Mouse (Mus musculus) CD8-positive naive resting alpha-beta T cell, adult 2 months (primary cell): ENCODE data around the gene Lama5.

Source experiments
- DNase-seq, 2 experiments: peaks; one replicate each; pipeline ENCODE4 v3.0.0; 2022; ENCODE audit warnings: low read depth in 2 of 2, low spot score in 2 of 2

The Lama5 gene

DNA sequence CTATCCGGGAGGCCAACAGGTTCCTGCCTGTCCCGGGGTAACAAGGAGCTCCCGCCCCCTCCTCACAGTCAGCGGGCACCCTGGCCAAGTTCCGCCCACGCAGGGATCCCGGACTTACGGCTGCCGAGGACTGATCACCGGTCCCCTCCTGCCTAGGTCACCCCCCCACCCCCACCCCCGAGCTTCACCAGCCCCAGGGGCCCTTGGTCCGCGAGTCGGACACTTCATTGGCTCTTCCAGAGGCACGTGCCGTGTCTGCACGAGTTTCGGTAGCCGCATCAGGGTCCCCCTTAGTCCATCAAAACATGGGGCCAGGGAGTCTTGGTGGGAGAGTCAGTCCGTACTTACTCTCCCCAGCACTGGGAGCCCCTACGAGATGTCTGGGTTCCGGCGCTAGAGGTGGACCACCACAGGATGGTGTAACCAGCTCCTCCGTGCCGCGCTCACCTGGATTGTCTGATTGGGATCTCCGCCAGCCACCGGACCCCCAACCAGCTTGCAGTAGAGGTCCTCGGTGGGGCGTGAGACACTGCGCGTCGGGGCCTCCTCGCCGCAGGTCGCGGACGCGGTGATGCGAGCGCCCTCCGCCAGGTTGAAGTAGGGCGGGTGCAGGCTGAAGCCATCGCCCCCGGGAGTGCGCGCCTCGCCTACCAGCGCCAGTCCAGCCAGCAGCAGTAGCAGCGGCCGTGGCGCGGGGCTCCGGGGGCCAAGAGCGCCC, 456 bp downstream of the Lama5 start:
- no peak for DNase-seq

DNA sequence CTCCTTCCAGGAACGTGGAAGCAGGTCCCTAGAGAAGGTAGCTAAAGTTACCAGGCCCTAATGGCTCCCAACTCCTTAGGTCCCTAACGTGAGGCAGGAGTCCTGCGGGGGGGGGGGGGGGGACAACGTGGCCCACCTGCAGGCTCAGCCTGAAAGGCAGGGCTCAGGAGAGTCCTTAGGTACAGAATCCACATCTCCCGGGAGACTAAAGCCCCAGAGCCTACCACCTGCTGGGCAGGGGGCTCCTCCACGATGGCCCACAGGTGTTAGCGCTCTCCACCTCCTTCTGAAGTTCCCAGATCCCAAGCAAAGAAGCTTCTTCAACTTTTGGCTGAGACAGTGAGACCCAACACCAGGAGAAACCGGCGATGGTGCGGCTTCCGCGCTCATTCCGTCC, 1.0 kb downstream of the Lama5 start:
- DNase-seq = no peak

DNA sequence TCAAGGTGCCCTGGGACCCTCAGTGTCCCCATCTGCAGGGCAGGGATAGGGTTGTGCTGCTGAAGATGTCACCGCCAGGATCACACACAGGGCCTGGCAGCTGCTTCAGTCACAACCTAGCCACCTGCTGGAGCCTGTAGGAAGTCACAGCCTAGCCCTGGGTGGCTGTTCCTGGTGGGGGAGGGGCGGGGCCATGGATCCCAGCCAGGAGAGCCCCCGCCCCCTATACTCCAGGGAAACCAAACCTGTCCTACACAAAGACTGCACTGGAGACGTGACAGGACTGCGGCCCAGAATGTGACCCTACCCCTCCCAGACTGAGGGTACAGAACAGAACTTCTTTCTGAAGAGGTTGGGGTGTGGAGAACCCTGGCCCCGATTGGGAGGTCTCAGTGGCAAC, 3.4 kb downstream of the Lama5 start:
- DNase-seq = no peak

DNA sequence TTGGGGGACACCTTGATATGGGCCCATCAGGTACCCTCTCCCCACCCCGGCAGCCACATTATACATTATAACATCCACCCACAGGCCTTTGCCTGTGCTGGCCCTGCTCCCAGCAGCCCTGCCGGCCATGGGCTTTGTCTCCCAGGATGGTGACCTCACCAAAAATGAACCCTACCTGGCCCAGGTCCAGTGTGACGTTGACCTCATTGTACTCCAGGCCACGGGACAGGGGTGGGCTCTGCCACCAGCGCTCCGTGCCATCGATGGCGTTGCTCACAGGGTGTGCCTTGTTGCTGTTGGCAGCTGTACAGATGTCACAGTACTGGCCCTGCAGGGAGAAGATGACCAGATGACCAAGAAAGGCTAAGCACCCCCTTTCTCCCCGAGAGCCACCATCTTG, 4.6 kb downstream of the Lama5 start:
- DNase-seq = no peak

- no peak for DNase-seq
Observed at GRCm38 (mm10) chr2:180220165-180220564, 5.5 kb downstream of the Lama5 start.

DNA sequence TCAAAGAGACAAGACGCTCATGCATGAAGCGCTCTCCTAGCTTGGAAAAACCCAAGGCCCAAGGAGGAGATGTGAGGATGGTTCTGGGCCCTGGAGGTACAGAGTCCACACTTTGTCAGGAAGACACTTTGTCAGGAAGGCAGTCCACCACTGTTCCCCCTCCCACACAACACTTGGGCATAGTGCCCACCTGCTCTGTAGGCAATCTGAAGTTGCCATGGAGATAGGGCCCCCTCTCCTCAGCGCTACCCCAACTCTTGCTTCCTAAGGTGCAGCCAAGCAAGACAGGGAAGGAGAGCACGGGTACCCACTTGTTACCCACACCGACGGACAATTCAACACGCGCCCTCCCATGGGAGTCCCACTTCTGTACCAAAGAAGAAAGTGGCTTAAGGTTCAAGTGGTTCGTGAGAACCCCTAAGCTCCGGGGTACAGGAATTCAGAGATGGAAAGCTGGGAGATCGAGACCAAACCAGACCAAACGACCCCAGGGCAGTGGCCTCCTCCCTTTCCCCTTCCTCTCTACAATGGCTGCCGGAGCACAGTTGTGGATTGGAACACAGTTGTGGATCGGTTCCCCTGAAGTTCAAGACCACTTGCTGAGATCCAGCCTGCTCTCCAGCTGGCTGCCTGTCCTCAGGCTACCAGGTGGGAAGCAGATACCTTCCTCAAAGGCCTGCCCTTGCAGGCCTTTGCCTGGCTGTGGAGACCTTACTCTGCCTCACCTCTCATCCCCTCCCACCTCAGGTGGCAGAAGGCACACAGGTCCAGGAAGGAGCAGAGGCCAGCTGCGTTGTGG, 6.3 kb downstream of the Lama5 start:
- DNase-seq = no peak

DNA sequence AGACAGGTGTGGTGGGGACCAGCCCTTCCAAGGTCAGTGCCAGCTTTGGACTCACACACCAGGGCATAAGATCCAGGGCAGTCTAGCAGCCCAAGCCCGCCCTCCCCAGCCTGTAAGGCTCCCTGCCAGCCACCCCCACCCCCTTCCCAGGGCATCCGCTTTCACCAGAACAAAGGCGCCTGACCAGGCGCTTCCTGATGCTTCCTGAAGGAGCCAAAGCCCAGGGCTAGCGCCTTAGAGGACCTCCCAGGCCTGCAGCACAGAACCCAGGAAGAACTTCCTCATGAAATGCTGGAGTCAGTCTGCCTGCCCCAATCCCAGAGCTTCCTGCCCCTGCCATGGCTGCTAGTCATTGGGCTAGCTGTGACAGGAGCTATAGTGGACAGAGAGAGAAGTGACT, 7.0 kb downstream of the Lama5 start:
- no peak for DNase-seq

DNA sequence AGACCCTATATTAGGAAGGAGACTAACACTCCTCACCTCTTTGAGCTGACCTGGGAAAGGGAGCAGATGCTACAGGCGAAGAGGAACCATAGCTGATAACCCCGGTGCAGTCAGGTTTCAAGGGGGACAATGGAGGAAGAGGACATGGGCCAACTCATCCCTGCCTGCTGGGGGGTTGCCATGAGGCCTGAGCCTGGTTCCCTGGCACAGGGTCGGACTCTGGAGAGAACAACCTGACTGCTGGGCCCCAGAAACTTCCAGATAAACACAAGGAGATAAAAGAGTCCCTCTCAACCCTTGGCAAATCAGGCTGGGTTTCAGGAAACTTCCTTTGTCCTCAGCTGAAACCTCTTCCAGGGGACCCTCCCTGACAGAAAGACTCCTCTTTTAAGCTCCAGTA, 7.4 kb downstream of the Lama5 start:
- DNase-seq = no peak

DNA sequence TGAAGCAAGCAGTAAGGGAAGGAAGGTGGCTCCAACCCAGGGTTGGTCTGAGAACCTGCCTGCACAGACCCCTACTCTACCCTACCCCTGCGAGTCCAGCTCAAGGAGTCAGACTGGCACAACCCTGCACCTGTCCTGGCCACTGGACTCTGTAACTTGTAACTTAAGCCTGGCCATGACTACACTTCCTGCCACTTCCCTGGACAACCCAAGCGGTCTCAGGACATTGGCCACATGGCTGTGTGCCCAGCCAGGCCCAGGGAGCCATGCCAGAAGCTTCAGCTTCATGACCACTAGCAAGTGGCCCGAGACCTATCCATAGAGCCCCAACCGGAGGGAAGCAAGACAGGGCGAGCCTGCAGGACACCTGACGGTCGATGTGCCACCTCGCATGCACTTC, 8.1 kb downstream of the Lama5 start:
- DNase-seq = no peak

GRCm38 (mm10) chr2:180216921-180217320, 8.7 kb downstream of the Lama5 start:
- no peak for DNase-seq

- no peak for DNase-seq
Observed at GRCm38 (mm10) chr2:180215951-180216350, 9.7 kb downstream of the Lama5 start.

DNA sequence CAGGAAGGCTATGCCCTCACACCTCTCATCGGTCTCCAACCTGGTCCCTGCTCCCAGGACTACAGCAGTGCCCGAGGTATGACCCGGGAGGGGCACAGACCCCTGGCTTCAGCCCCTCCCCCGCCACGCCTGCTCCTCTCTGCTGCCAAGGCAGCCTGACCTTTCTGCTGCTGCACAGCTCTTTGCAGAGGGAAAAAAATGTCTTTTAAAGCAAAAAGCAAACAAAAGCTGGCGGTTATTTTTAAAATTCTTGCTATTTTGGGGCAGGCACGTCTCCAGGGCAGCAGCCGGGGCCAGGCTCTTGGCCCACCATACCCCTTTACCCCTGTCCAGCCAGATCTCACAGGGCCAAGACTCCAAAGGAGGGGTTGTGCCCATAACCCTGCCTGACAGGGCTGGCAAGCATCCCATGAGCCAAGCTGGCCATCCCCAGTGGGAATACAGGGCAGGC, 10.6 kb downstream of the Lama5 start:
- DNase-seq = no peak

DNA sequence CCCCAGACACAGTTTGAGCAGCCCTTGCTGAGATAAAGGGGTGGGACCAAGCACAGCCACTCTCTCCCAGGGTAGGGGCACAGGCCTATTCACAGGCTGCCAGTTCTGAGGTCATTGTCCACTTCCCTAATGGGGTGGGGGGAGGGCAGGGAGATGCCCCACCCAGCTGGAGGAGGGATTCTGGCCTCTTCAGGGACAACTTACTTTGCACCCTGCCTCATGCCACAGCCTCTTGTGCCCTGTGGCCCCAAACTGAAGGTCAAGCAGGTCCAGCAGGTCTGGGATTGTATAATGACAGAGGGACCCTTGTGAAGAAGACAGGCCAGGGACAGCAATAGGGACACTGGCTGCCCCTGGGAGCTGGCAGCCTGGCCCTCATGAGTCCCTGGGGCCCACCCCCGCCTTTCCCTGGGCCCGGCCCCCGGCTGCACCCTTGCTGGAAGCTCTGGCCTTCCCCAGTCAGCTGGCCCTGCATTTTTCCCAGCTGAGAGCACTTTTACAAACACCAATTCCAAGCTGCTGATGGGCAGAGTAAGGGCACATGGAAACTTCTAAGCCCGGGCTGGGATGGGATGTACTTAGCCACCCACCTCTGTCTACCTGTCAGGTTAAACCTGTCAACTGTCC, 11.2 kb downstream of the Lama5 start:
- no peak for DNase-seq

GRCm38 (mm10) chr2:180212255-180212654, 13.4 kb downstream of the Lama5 start:
- no peak for DNase-seq

DNA sequence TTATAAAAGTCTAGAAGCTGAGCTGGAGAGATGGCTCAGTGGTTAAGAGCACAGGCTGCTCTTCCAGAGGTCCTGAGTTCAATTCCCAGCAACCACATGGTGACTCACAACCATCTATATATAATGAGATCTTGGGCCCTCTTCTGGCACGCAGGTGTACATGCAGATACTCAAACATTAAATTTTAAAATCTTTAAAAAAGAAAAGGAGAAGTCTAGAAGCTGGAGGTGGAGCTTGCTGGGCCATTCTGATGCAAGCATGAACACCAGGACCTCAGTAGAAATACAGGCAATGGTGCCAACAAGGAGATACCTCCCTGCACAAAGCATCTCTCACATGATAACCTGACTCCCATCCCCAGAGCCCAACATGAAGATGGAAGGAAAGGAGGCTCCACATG, 16.7 kb downstream of the Lama5 start:
- no peak for DNase-seq

GRCm38 (mm10) chr2:180207840-180208239, 17.8 kb downstream of the Lama5 start:
- DNase-seq = no peak

- no peak for DNase-seq
Observed at GRCm38 (mm10) chr2:180205956-180206280, 19.7 kb downstream of the Lama5 start.

DNA sequence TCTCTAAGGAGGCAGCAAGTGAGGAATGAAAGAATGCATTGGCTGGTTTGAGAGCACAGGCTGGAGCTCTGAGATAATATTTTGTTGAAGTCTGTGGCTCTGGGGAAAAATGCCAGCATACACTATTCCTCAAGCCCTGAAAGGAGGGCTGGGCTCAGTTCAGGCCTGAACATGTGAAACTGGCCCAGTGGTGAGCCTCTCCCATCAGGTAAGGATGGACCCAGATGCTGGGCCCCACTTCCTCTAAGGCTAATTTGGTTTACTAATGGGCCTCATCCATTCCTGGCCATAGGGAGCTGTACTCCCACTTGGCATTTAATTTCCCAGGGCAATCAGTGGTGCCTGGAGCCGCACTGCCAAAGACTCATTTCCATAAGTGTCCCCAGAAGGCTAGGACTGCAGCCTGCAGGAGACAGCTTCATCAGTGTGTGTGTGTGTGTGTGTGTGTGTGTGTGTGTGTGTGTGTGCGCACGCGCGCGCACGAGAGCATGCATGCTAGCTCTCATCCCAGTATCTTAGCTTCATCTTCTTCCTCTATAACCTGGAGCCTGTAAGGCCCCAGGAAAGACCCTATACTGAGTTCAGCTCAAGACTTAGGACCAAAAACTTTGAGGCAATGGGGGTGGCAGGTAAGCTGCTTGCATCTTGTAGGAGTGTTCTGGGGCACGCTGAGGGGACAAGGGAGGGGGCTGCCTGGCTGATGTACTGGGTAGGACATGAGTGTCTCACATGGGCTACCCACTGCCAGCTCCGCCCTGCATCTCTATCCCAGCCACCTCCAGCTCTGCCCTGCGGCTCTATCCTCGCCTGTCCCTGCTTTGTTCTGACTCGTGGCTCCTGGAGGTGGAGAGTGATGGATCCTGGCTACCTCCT, 20.3 kb downstream of the Lama5 start:
- DNase-seq = no peak

GRCm38 (mm10) chr2:180204501-180204900, 21.2 kb downstream of the Lama5 start:
- no peak for DNase-seq

GRCm38 (mm10) chr2:180202805-180203204, 22.9 kb downstream of the Lama5 start:
- DNase-seq = no peak

DNA sequence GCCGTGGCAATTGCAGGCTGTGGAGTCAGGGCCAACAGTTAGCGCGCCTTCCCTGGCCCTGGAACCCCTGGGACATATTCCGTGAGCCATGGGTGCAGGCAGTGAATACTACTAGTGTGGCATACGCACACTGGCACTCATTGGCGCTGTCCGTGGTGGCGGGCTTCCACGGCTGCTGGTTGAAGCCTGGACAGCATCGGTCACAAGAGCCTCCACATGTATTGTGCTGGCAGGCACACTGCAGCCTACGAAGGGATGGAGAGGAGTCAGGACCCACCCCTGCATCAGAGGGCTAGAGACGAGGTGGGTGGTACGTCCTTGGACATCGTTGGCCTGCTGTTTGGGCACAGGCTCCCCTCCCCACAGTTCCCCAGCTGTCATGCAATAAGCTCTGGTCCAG, 23.4 kb downstream of the Lama5 start:
- DNase-seq = no peak
